Mouse (Mus musculus): Measurements from ENCODE around the gene Tyrobp. TPM values are rescaled to one million over a fixed set of nuclear protein-coding genes. Genes with fewer than 3 reads are reported as not detected.

Gene Tyrobp
- total RNA-seq, 4 experiments from 2014 or later: 0.82 to 5.5 (median 2.1) TPM

- DNase-seq (ENCODE audit: low spot score in 2 of 2): no peak
Observed at GRCm38 (mm10) chr7:30463568-30463967, 50.0 kb downstream of the Tyrobp start.

- no peak for DNase-seq (ENCODE audit: low spot score in 2 of 2)
Observed at GRCm38 (mm10) chr7:30463996-30464395, 50.4 kb downstream of the Tyrobp start.

DNA sequence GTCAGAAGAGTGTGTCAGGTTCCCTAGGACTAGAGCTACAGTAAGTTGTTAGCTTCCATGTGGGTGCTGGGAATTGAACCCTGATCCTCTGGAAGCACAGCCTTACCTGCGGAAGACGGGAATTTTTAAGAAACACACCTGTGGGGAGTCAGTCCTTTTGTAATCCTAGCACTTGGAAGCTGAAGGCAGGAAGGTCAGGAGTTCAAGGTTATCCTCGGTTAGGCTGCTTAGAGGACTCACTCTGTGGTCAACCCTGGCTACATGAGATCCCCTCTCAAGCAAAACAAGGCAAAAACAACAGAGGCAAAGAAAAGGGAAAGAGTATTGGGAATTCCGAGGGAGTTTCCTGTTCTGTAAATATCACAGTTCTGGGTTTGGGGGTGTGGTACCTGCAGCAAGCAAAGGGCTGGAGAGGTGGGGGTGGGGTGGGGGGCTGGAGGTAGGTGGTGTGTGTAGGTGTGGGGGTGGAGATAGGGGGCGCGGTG is 51.3 kb downstream of the Tyrobp start:
- no peak for DNase-seq (ENCODE audit: low spot score in 2 of 2)

Other genes starting within 250 kb of the Tyrobp start
- gene Zfp146, start 244.0 kb upstream of the Tyrobp start, total RNA-seq (2022): 10 to 100 TPM; 22.6 to 31.4 (median 26.4) TPM
- gene Cox7a1, start 229.6 kb upstream of the Tyrobp start, total RNA-seq (2022): 100 to 1,000 TPM; 730 to 997 (median 888) TPM
- gene Capns1, start 214.9 kb upstream of the Tyrobp start, total RNA-seq (2022): 100 to 1,000 TPM; 164 to 196 (median 175) TPM
- gene Polr2i, start 181.8 kb upstream of the Tyrobp start, total RNA-seq (2022): 10 to 100 TPM; 55.8 to 67.4 (median 62.3) TPM
- gene Tbcb, start 181.5 kb upstream of the Tyrobp start, total RNA-seq (2022): 10 to 100 TPM; 26.8 to 38.6 (median 31.1) TPM
- gene Ovol3, start 178.0 kb upstream of the Tyrobp start, total RNA-seq (2022): not detected
- gene Thap8, start 133.7 kb upstream of the Tyrobp start, total RNA-seq (2022): not detected
- gene Wdr62, start 133.3 kb upstream of the Tyrobp start, total RNA-seq (2022): 1 to 10 TPM in 3 of 4 experiments, under 1 TPM in 1; 0.90 to 2.3 (median 1.4) TPM
- 1 to 10 TPM; 1.1 to 7.3 (median 3.4) TPM for gene Clip3, start 122.0 kb upstream of the Tyrobp start, total RNA-seq (2022)
- gene Alkbh6, start 105.0 kb upstream of the Tyrobp start, total RNA-seq (2022): 10 to 100 TPM; 21.4 to 31.1 (median 26.4) TPM
- gene Syne4, start 99.0 kb upstream of the Tyrobp start, total RNA-seq (2022): 1 to 10 TPM in 2 of 4 experiments, under 1 TPM in 1, not detected in 1; 0.73 to 1.7 (median 1.3) TPM
- under 1 TPM; 0.32 to 0.92 (median 0.53) TPM for gene E130208F15Rik, start 92.0 kb upstream of the Tyrobp start, total RNA-seq (2022)
- gene Sdhaf1, start 89.9 kb upstream of the Tyrobp start, total RNA-seq (2022): 1 to 10 TPM; 5.9 to 8.7 (median 7.5) TPM
- 1 to 10 TPM; 4.5 to 7.5 (median 5.6) TPM for gene Lrfn3, start 51.0 kb upstream of the Tyrobp start, total RNA-seq (2022)
- not detected for gene Hcst, start 6.1 kb downstream of the Tyrobp start, total RNA-seq (2022)
- gene Nfkbid, start 8.0 kb downstream of the Tyrobp start, total RNA-seq (2022): under 1 TPM in 1 of 4 experiments, not detected in 3; 0.40 TPM
- 1 to 10 TPM in 1 of 4 experiments, under 1 TPM in 3; 0.46 to 1.5 (median 0.71) TPM for gene Aplp1, start 31.8 kb downstream of the Tyrobp start, total RNA-seq (2022)
- not detected for gene Kirrel2, start 43.9 kb downstream of the Tyrobp start, total RNA-seq (2022)
- not detected for gene Nphs1, start 44.6 kb downstream of the Tyrobp start, total RNA-seq (2022)
- gene Prodh2, start 79.9 kb downstream of the Tyrobp start, total RNA-seq (2022): not detected
- gene Arhgap33, start 121.3 kb downstream of the Tyrobp start, total RNA-seq (2022): under 1 TPM; 0.09 to 0.72 (median 0.27) TPM
- gene Hspb6, start 138.4 kb downstream of the Tyrobp start, total RNA-seq (2022): 1,000 to 10,000 TPM in 3 of 4 experiments, 100 to 1,000 TPM in 1; 959 to 1,157 (median 1,030) TPM
- gene Proser3, start 138.5 kb downstream of the Tyrobp start, total RNA-seq (2022): 1 to 10 TPM; 2.6 to 6.2 (median 3.7) TPM
- gene Lin37, start 146.1 kb downstream of the Tyrobp start, total RNA-seq (2022): 10 to 100 TPM in 3 of 4 experiments, 1 to 10 TPM in 1; 8.1 to 12.4 (median 11.0) TPM
- gene U2af1l4, start 149.5 kb downstream of the Tyrobp start, total RNA-seq (2022): 10 to 100 TPM; 53.4 to 57.5 (median 56.9) TPM
- 1 to 10 TPM in 3 of 4 experiments, under 1 TPM in 1; 0.56 to 1.9 (median 1.5) TPM for gene Gm49396, start 149.6 kb downstream of the Tyrobp start, total RNA-seq (2022)
- gene Psenen, start 149.9 kb downstream of the Tyrobp start, total RNA-seq (2022): 100 to 1,000 TPM; 140 to 149 (median 146) TPM
- gene Igflr1, start 151.7 kb downstream of the Tyrobp start, total RNA-seq (2022): under 1 TPM; 0.31 to 0.85 (median 0.65) TPM
- gene Kmt2b, start 175.0 kb downstream of the Tyrobp start, total RNA-seq (2022): 10 to 100 TPM; 10.9 to 15.2 (median 13.0) TPM
- not detected for gene Zbtb32, start 185.1 kb downstream of the Tyrobp start, total RNA-seq (2022)
- under 1 TPM in 1 of 4 experiments, not detected in 3; 0.20 TPM for gene Upk1a, start 199.1 kb downstream of the Tyrobp start, total RNA-seq (2022)
- gene Cox6b1, start 212.4 kb downstream of the Tyrobp start, total RNA-seq (2022): 1,000 to 10,000 TPM; 1,165 to 1,556 (median 1,355) TPM
- gene Etv2, start 222.1 kb downstream of the Tyrobp start, total RNA-seq (2022): not detected
- gene Rbm42, start 236.6 kb downstream of the Tyrobp start, total RNA-seq (2022): 10 to 100 TPM; 35.6 to 41.1 (median 38.5) TPM

All from gastrocnemius, adult 8-10 months (tissue).